Mouse (Mus musculus) CH12.LX (cell line): ENCODE results near the gene Gm14085. TPM values are rescaled to one million over a fixed set of nuclear protein-coding genes. Genes with fewer than 3 reads are reported as not detected.

ENCODE experiments used
- DNase-seq: peaks from one replicate; pipeline ENCODE4 v3.0.0-alpha.2; 2013; ENCODE audit errors: extremely low read depth
- H3K27ac ChIP-seq: 2 replicates; pipeline ENCODE4 v1.5.1; 2012; ENCODE audit warnings: low read depth, mild to moderate bottlenecking, control low read depth, moderate library complexity; ENCODE audit not compliant: insufficient read depth
- H3K27me3 ChIP-seq: replicated peaks from 2 replicates; pipeline ENCODE3; 2012; ENCODE audit warnings: inconsistent platforms
- H3K36me3 ChIP-seq, 2 experiments: replicated peaks in 1 of 2; 2 replicates each; pipeline versions ENCODE3 to v1.6.1; 2012; ENCODE audit warnings: inconsistent platforms in 1 of 2, low read length in 1 of 2, mild to moderate bottlenecking in 1 of 2, mixed read lengths in 1 of 2, moderate library complexity in 1 of 2; ENCODE audit not compliant: control insufficient read depth in 1 of 2, insufficient read depth in 1 of 2
- H3K4me1 ChIP-seq, 2 experiments: 2 replicates each; pipeline ENCODE4 v1.6.1; 2012; ENCODE audit warnings: inconsistent platforms in 1 of 2, moderate library complexity in 1 of 2; ENCODE audit not compliant: insufficient read depth in 2 of 2, control insufficient read depth in 1 of 2
- H3K4me2 ChIP-seq: 2 replicates; pipeline ENCODE4 v1.6.1; 2012; ENCODE audit warnings: low read depth, mild to moderate bottlenecking, control low read depth; ENCODE audit not compliant: poor library complexity, insufficient read depth, severe bottlenecking
- H3K4me3 ChIP-seq, 3 experiments: fragments of 150-350 bp in 1 of 3; sonication (generic) in 1 of 3; replicated peaks in 1 of 3; 2 replicates each; pipeline versions ENCODE3 to v1.5.1; 2011 to 2012; ENCODE audit warnings: low read depth in 2 of 3, low read length in 2 of 3, mild to moderate bottlenecking in 2 of 3, moderate library complexity in 2 of 3, control low read depth in 1 of 3, improper control_type of control experiment in 1 of 3, inconsistent platforms in 1 of 3, mixed read lengths in 1 of 3; ENCODE audit not compliant: poor library complexity in 1 of 3
- H3K79me2 ChIP-seq: replicated peaks from 2 replicates; pipeline ENCODE4 v1.6.1; 2012; ENCODE audit warnings: mild to moderate bottlenecking, moderate library complexity; ENCODE audit not compliant: control insufficient read depth, poor library complexity, insufficient read depth, severe bottlenecking; ENCODE audit errors: extremely low read depth
- H3K9ac ChIP-seq: 2 replicates; pipeline ENCODE4 v1.6.1; 2012; ENCODE audit warnings: low read depth, mild to moderate bottlenecking, control low read depth, moderate library complexity; ENCODE audit not compliant: insufficient read depth
- H3K9me3 ChIP-seq: replicated peaks from 2 replicates; pipeline ENCODE3; 2012; ENCODE audit warnings: low read length, inconsistent platforms, mixed read lengths
- CHD2 ChIP-seq: IDR thresholded peaks from 2 replicates; pipeline ENCODE4 v1.6.1; 2011; ENCODE audit warnings: low read length, improper control_type of control experiment
- CTCF ChIP-seq, 2 experiments: IDR thresholded peaks in 1 of 2; conservative IDR thresholded peaks in 1 of 2; 2 replicates each; pipeline ENCODE4 v1.5.1; 2011 to 2012; ENCODE audit warnings: low read depth in 2 of 2, low read length in 2 of 2, improper control_type of control experiment in 1 of 2, inconsistent platforms in 1 of 2, mild to moderate bottlenecking in 1 of 2, moderate library complexity in 1 of 2
- EP300 ChIP-seq: IDR thresholded peaks from 2 replicates; pipeline ENCODE4 v1.6.1; 2011; ENCODE audit warnings: low read length, improper control_type of control experiment
- ETS1 ChIP-seq: conservative IDR thresholded peaks from 2 replicates; pipeline ENCODE4 v1.6.1; 2012; ENCODE audit warnings: low read depth, mild to moderate bottlenecking, inconsistent platforms, low read length, improper control_type of control experiment, moderate library complexity
- JUN ChIP-seq: IDR thresholded peaks from 2 replicates; pipeline ENCODE4 v1.6.1; 2011; ENCODE audit warnings: low read depth, mild to moderate bottlenecking, low read length, improper control_type of control experiment, moderate library complexity; ENCODE audit not compliant: insufficient read depth
- KAT2A ChIP-seq: IDR thresholded peaks from 2 replicates; pipeline ENCODE4 v1.6.1; 2012; ENCODE audit warnings: low read length, improper control_type of control experiment, inconsistent platforms; ENCODE audit not compliant: insufficient replicate concordance
- MAZ ChIP-seq: IDR thresholded peaks from 2 replicates; pipeline ENCODE4 v1.6.1; 2012; ENCODE audit warnings: low read depth, mild to moderate bottlenecking, inconsistent platforms, low read length, improper control_type of control experiment, moderate library complexity
- MXI1 ChIP-seq: IDR thresholded peaks from 2 replicates; pipeline ENCODE4 v1.6.1; 2011; ENCODE audit warnings: mild to moderate bottlenecking, low read depth, low read length, improper control_type of control experiment
- MYC ChIP-seq: IDR thresholded peaks from 2 replicates; pipeline ENCODE4 v1.6.1; 2011; ENCODE audit warnings: low read depth, mild to moderate bottlenecking, improper control_type of control experiment, low read length
- NELFE ChIP-seq: IDR thresholded peaks from 2 replicates; pipeline ENCODE4 v1.6.1; 2011; ENCODE audit warnings: low read depth, low read length, improper control_type of control experiment
- POLR2A ChIP-seq: IDR thresholded peaks from 2 replicates; pipeline ENCODE4 v1.6.1; 2011; ENCODE audit warnings: low read depth, mild to moderate bottlenecking, improper control_type of control experiment, low read length
- POLR2AphosphoS2 ChIP-seq: IDR thresholded peaks from 2 replicates; pipeline ENCODE4 v1.6.1; 2011; ENCODE audit warnings: low read depth, low read length, improper control_type of control experiment
- RAD21 ChIP-seq: IDR thresholded peaks from 2 replicates; pipeline ENCODE4 v1.6.1; 2011; ENCODE audit warnings: low read depth, mild to moderate bottlenecking, low read length, improper control_type of control experiment, moderate library complexity
- SIN3A ChIP-seq: IDR thresholded peaks from 2 replicates; pipeline ENCODE4 v1.6.1; 2012; ENCODE audit warnings: low read length, improper control_type of control experiment, inconsistent platforms
- SMC3 ChIP-seq: IDR thresholded peaks from 2 replicates; pipeline ENCODE4 v1.6.1; 2011; ENCODE audit warnings: low read depth, low read length, improper control_type of control experiment
- TBP ChIP-seq: conservative IDR thresholded peaks from 2 replicates; pipeline ENCODE4 v1.6.1; 2011; ENCODE audit warnings: low read depth, low read length, improper control_type of control experiment
- USF1 ChIP-seq: IDR thresholded peaks from 2 replicates; pipeline ENCODE4 v1.6.1; 2014; ENCODE audit warnings: low read depth, mild to moderate bottlenecking, inconsistent platforms, low read length, improper control_type of control experiment
- USF2 ChIP-seq: conservative IDR thresholded peaks from 2 replicates; pipeline ENCODE4 v1.6.1; 2011; ENCODE audit warnings: low read depth, low read length, improper control_type of control experiment
- ZC3H11A ChIP-seq: IDR thresholded peaks from 2 replicates; pipeline ENCODE4 v1.6.1; 2012; ENCODE audit warnings: low read depth, mild to moderate bottlenecking, inconsistent platforms, low read length, improper control_type of control experiment
- ZKSCAN1 ChIP-seq: IDR thresholded peaks from 2 replicates; pipeline ENCODE4 v1.6.1; 2012; ENCODE audit warnings: low read depth, inconsistent platforms, low read length, improper control_type of control experiment, borderline replicate concordance
- ZNF384 ChIP-seq: IDR thresholded peaks from 2 replicates; pipeline ENCODE4 v1.6.1; 2012; ENCODE audit warnings: low read depth, low read length, improper control_type of control experiment, inconsistent platforms
- dilution Hi-C: fragments of 300-500 bp; cut with MboI; formaldehyde crosslinking; loops from 2 replicates; pipeline ENCODE4 v1.14.3; 2020; ENCODE audit warnings: low sequenced_read_pairs; ENCODE audit not compliant: extremely low pct_unique_long_range_greater_than_20kb, extremely low pct_ligation_motif_present
- in situ Hi-C: fragments of 300-500 bp; cut with MboI; formaldehyde crosslinking; loops from 3 replicates; pipeline ENCODE4 v1.14.3; 2019; ENCODE audit warnings: low sequenced_read_pairs, low pct_ligation_motif_present, low pct_unique_long_range_greater_than_20kb, mixed read lengths
- polyA plus RNA-seq: library from polyadenylated mRNA; unstranded; fragments of >175 nt; gene quantifications from 2 replicates; pipeline ENCODE4 v1.2.1, GENCODE M21; 2012; ENCODE audit warnings: low read depth; ENCODE audit not compliant: insufficient read length
- total RNA-seq, 2 experiments: library from RNA; depleted of rRNA; stranded (reverse); fragments of 300-350 nt in 1 of 2; fragments of >200 nt in 1 of 2; gene quantifications; 2 replicates each; pipeline ENCODE4 v1.2.3; 2012 to 2014

Gm14085 gene
- total and polyA plus RNA-seq, 3 experiments, result 0.24 TPM; not detected in 2

GRCm38 (mm10) chr2:122534671-122535070 is 49.9 kb downstream of the Gm14085 start:
- H3K27me3 ChIP-seq, result no peaks in the 10 kb centered on the region
- no peaks in the 10 kb centered on the region for H3K9me3 ChIP-seq
- no peak overlapping the region for H3K27ac ChIP-seq
- no peak for DNase-seq
- H3K36me3 ChIP-seq, result no peaks in the 10 kb centered on the region
- in situ Hi-C loops, result no loop called here
- H3K4me3 ChIP-seq, result no peak overlapping the region
- H3K4me1 ChIP-seq, result no peaks in the 10 kb centered on the region
- no peak for TF ChIP-seq SIN3A
- no peak for TF ChIP-seq ZC3H11A
- TF ChIP-seq ETS1, result no peak
- TF ChIP-seq, all 38 proteins: peak for 0
- dilution Hi-C loops, result no loop called here
- Histone ChIP-seq H3K4me2 (no peak overlapping the region), H3K79me2 (no peaks in the 10 kb centered on the region), H3K9ac (no peak overlapping the region)

DNA sequence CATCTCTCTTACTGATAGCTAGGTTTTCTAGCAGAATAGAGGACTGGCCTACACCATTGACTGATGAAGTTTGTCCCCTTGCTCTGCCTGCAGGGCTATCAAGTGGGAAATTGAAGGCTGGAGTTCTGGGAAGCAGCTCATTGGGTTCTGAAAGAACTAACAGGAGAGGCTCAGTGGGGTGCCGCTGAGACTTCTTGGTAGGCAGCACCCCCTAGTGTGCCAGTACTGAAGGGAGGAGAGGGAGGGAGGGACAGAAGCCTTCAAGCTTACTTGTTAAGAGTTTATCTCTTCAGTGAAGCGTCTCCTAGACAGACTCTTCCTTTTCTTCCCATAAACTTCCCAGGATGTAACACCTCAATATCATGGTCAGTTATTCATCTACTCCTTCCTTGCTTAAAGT is 73.6 kb downstream of the Gm14085 start:
- in situ Hi-C loops, result no loop called here

DNA sequence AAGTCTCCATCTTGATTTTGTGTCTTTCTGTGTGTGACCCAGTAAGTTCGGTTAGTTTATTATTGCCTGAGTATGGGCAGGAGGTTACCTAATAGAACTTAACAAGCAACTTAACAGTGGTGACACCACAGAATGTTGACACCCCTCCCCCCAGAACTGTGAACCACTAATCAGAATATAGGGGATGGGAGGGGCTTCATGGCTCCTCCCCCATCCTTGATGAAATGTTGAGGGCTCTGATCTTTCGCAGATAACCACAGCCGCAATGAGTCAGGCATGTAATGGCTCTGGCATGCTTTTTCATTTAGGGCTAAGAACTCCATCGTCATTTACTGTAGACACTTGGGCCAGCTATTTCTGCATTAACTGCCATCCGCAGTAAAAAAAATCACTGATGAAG is 76.5 kb downstream of the Gm14085 start:
- no peak overlapping the region for H3K9ac ChIP-seq
- dilution Hi-C loops, result no loop called here
- H3K4me2 ChIP-seq, result no peak overlapping the region
- no peaks in the 10 kb centered on the region for H3K4me1 ChIP-seq
- in situ Hi-C loops, result no loop called here
- TF ChIP-seq ZKSCAN1 (no peak), KAT2A (no peak), POLR2AphosphoS2 (no peak), JUN (no peak), ZNF384 (no peak), USF2 (no peak), CHD2 (no peak), POLR2A (no peak), EP300 (no peak), TBP (no peak), ZC3H11A (no peak), ETS1 (no peak), CTCF (conservative IDR thresholded peaks at IDR 0.05 in 1 of 2, IDR thresholded peaks at IDR 0.05 in 1 of 2; ENCODE audit: low read depth in 2 of 2, low read length in 2 of 2) (no peak), NELFE (no peak), MXI1 (no peak), USF1 (no peak)
- TF ChIP-seq, all 38 proteins: peak for 0
- Histone ChIP-seq H3K27me3 (no peaks in the 10 kb centered on the region), H3K27ac (no peak overlapping the region), H3K36me3 (no peaks in the 10 kb centered on the region), H3K79me2 (no peaks in the 10 kb centered on the region), H3K9me3 (no peaks in the 10 kb centered on the region), H3K4me3 (no peak overlapping the region)
- DNase-seq, result no peak

More for the DNA sequence above, 73.6 kb downstream of the Gm14085 start:
- Histone ChIP-seq H3K79me2 (no peaks in the 10 kb centered on the region), H3K4me1 (no peaks in the 10 kb centered on the region), H3K4me2 (no peak overlapping the region), H3K9me3 (no peaks in the 10 kb centered on the region), H3K4me3 (no peak overlapping the region), H3K9ac (no peak overlapping the region), H3K27ac (no peak overlapping the region), H3K36me3 (no peaks in the 10 kb centered on the region), H3K27me3 (no peaks in the 10 kb centered on the region)
- dilution Hi-C loops, result no loop called here
- DNase-seq, result peak; percentile 34
- TF ChIP-seq CTCF (conservative IDR thresholded peaks at IDR 0.05 in 1 of 2, IDR thresholded peaks at IDR 0.05 in 1 of 2; ENCODE audit: low read depth in 2 of 2, low read length in 2 of 2) (peak; percentile 26 to 80; a peak in 3 of 4 replicates), MYC (no peak), RAD21 (peak; percentile 84), USF2 (no peak), SMC3 (peak; percentile 72), MAZ (peak; percentile 38; the same call in 1 of the 2 replicates)
